Mouse (Mus musculus) neural tube, embryonic 12.5 days (tissue): Measurements from ENCODE around the gene Fam104a. TPM values are rescaled to one million over a fixed set of nuclear protein-coding genes. Genes with fewer than 3 reads are reported as not detected.
A peak's percentile ranks its signal among the peaks of the same experiment; 100 is the strongest.

Experiments used
- ATAC-seq: fragments of 200-750 bp; cut with Nextera tagmentation; 2 replicates; pipeline ENCODE4 v1.8.0; 2017; ENCODE audit warnings: low read depth, mild to moderate bottlenecking, moderate TSS enrichment, moderate library complexity; ENCODE audit not compliant: low FRiP score
- H3K27ac ChIP-seq: fragments of 300-500 bp; sonication (generic); 2 replicates; pipeline ENCODE4 v1.5.1; 2016
- H3K27me3 ChIP-seq: fragments of 300-500 bp; sonication (generic); replicated peaks from 2 replicates; pipeline ENCODE4 v1.6.1; 2016; ENCODE audit warnings: mild to moderate bottlenecking
- H3K36me3 ChIP-seq: fragments of 300-500 bp; sonication (generic); 2 replicates; pipeline ENCODE4 v1.6.1; 2016; ENCODE audit warnings: mild to moderate bottlenecking
- H3K4me1 ChIP-seq: fragments of 300-500 bp; sonication (generic); 2 replicates; pipeline ENCODE4 v1.6.1; 2016
- H3K4me2 ChIP-seq: fragments of 300-500 bp; sonication (generic); replicated peaks from 2 replicates; pipeline ENCODE4 v1.6.1; 2016; ENCODE audit warnings: mild to moderate bottlenecking
- H3K4me3 ChIP-seq: fragments of 300-500 bp; sonication (generic); 2 replicates; pipeline ENCODE4 v1.5.1; 2016
- H3K9ac ChIP-seq: fragments of 300-500 bp; sonication (generic); 2 replicates; pipeline ENCODE4 v1.6.1; 2016; ENCODE audit warnings: mild to moderate bottlenecking
- H3K9me3 ChIP-seq: fragments of 300-500 bp; sonication (generic); 2 replicates; pipeline ENCODE4 v1.6.1; 2016; ENCODE audit warnings: mild to moderate bottlenecking
- WGBS: fragments of 180-500 bp; shearing (Covaris S2); methylation state at CpG from one replicate; pipeline ENCODE4 v1.1.7; 2016; 5-methylcytosine and 5-hydroxymethylcytosine counted together
- polyA plus RNA-seq: library from polyadenylated mRNA; unstranded; fragments of >200 nt; fragmentation: Nextera tagmentation; extraction: Ambion mirVana; gene quantifications from 2 replicates; pipeline ENCODE4 v1.2.1, GENCODE M21; 2016

Gene Fam104a
- 49.9 and 51.0 TPM in 2 replicates for polyA plus RNA-seq

- H3K27ac ChIP-seq, result peak within 1 kb of the TSS; percentile 79
- WGBS, result under 1% methylated on average over 70 of the region's 73 CpGs
- H3K4me3 ChIP-seq, result peak within 1 kb of the TSS; percentile 87
- H3K4me2 ChIP-seq, result peak within 1 kb of the TSS; percentile 90
- H3K9me3 ChIP-seq, result no peaks in the 10 kb centered on the region
- H3K4me1 ChIP-seq, result peaks cover 40% of the 10 kb centered on the region
- peak; percentile 94 for ATAC-seq
- H3K9ac ChIP-seq, result peak within 1 kb of the TSS; percentile 81
- H3K27me3 ChIP-seq, result no peaks in the 10 kb centered on the region
- peaks cover 15% of the 10 kb centered on the region for H3K36me3 ChIP-seq
Observed at GRCm38 (mm10) chr11:113683957-113684706, at the start of gene Fam104a, which contains the start of gene D11Wsu47e. Gene Fam104a (minus strand): TSS chr11:113684155. Gene D11Wsu47e (plus strand): TSS chr11:113684412.

- peaks cover 24% of the 10 kb centered on the region for H3K36me3 ChIP-seq
- 0 out of 2 replicates have a peak overlapping the region, but pooled peaks have one; percentile 21 for H3K9ac ChIP-seq
- H3K9me3 ChIP-seq, result no peaks in the 10 kb centered on the region
- no peak overlapping the region for H3K4me2 ChIP-seq
- ATAC-seq, result no peak
- H3K4me1 ChIP-seq, result peaks cover 45% of the 10 kb centered on the region
- no peaks in the 10 kb centered on the region for H3K27me3 ChIP-seq
- H3K27ac ChIP-seq, result no peak overlapping the region
- H3K4me3 ChIP-seq, result no peak overlapping the region
- WGBS, result 94% methylated on average over 10 of the region's 10 CpGs
Observed at GRCm38 (mm10) chr11:113731945-113732612, 48.1 kb upstream of the Fam104a start.

- H3K4me1 ChIP-seq, result peaks cover 47% of the 10 kb centered on the region
Observed at GRCm38 (mm10) chr11:113730879-113731278, 46.9 kb upstream of the Fam104a start.

GRCm38 (mm10) chr11:113729917-113730316 is 46.0 kb upstream of the Fam104a start:
- no peak overlapping the region for H3K4me3 ChIP-seq
- ATAC-seq, result no peak
- no peak overlapping the region for H3K4me2 ChIP-seq
- no peaks in the 10 kb centered on the region for H3K27me3 ChIP-seq
- no peak overlapping the region for H3K27ac ChIP-seq
- WGBS, result 71% methylated on average over 8 of the region's 8 CpGs
- peaks cover 46% of the 10 kb centered on the region for H3K36me3 ChIP-seq
- no peaks in the 10 kb centered on the region for H3K9me3 ChIP-seq
- no peak overlapping the region for H3K9ac ChIP-seq
- peaks cover 45% of the 10 kb centered on the region for H3K4me1 ChIP-seq

More at GRCm38 (mm10) chr11:113730879-113731278, 46.9 kb upstream of the Fam104a start:
- Histone ChIP-seq H3K9ac (no peak overlapping the region), H3K27ac (no peak overlapping the region), H3K9me3 (no peaks in the 10 kb centered on the region), H3K27me3 (no peaks in the 10 kb centered on the region), H3K4me3 (no peak overlapping the region), H3K4me2 (no peak overlapping the region), H3K36me3 (peaks cover 36% of the 10 kb centered on the region)
- no peak for ATAC-seq
- WGBS, result 80% methylated on average over 3 of the region's 3 CpGs

- H3K36me3 ChIP-seq, result peaks cover 49% of the 10 kb centered on the region
- no peak for ATAC-seq
- H3K27ac ChIP-seq, result no peak overlapping the region
- 81% methylated on average over 21 of the region's 21 CpGs for WGBS
- no peak overlapping the region for H3K4me2 ChIP-seq
- H3K4me3 ChIP-seq, result no peak overlapping the region
- H3K9ac ChIP-seq, result no peak overlapping the region
- H3K9me3 ChIP-seq, result no peaks in the 10 kb centered on the region
- peaks cover 39% of the 10 kb centered on the region for H3K4me1 ChIP-seq
- no peaks in the 10 kb centered on the region for H3K27me3 ChIP-seq
Observed at GRCm38 (mm10) chr11:113729239-113729638, 45.3 kb upstream of the Fam104a start.

- ATAC-seq, result no peak
- H3K9ac ChIP-seq, result no peak overlapping the region
- WGBS, result 73% methylated on average over 6 of the region's 6 CpGs
- no peak overlapping the region for H3K4me2 ChIP-seq
- no peak overlapping the region for H3K27ac ChIP-seq
- no peak overlapping the region for H3K4me3 ChIP-seq
- no peaks in the 10 kb centered on the region for H3K27me3 ChIP-seq
- H3K9me3 ChIP-seq, result no peaks in the 10 kb centered on the region
- H3K4me1 ChIP-seq, result peaks cover 28% of the 10 kb centered on the region
- H3K36me3 ChIP-seq, result peaks cover 49% of the 10 kb centered on the region
Observed at GRCm38 (mm10) chr11:113727992-113728391, 44.0 kb upstream of the Fam104a start.

GRCm38 (mm10) chr11:113726994-113727888 is 43.3 kb upstream of the Fam104a start:
- no peaks in the 10 kb centered on the region for H3K27me3 ChIP-seq
- no peak for ATAC-seq
- H3K4me1 ChIP-seq, result peaks cover 28% of the 10 kb centered on the region
- H3K27ac ChIP-seq, result no peak overlapping the region
- 84% methylated on average over 14 of the region's 14 CpGs for WGBS
- no peak overlapping the region for H3K4me3 ChIP-seq
- no peak overlapping the region for H3K9ac ChIP-seq
- H3K36me3 ChIP-seq, result peaks cover 49% of the 10 kb centered on the region
- no peak overlapping the region for H3K4me2 ChIP-seq
- H3K9me3 ChIP-seq, result no peaks in the 10 kb centered on the region

- WGBS, result 64% methylated on average over 4 of the region's 4 CpGs
- Histone ChIP-seq H3K9me3 (no peaks in the 10 kb centered on the region), H3K4me2 (no peak overlapping the region), H3K4me3 (no peak overlapping the region), H3K36me3 (peaks cover 49% of the 10 kb centered on the region), H3K27me3 (no peaks in the 10 kb centered on the region), H3K27ac (no peak overlapping the region), H3K4me1 (peaks cover 28% of the 10 kb centered on the region), H3K9ac (no peak overlapping the region)
- no peak for ATAC-seq
Observed at GRCm38 (mm10) chr11:113725235-113726048, 41.5 kb upstream of the Fam104a start.

GRCm38 (mm10) chr11:113722405-113723090 is 38.6 kb upstream of the Fam104a start:
- no peak overlapping the region for H3K27ac ChIP-seq
- WGBS, result 71% methylated on average over 14 of the region's 14 CpGs

GRCm38 (mm10) chr11:113717767-113718424 is 33.9 kb upstream of the Fam104a start:
- Histone ChIP-seq H3K9me3 (no peaks in the 10 kb centered on the region), H3K4me1 (no peaks in the 10 kb centered on the region; the same call in 1 of the 2 replicates), H3K4me2 (no peak overlapping the region), H3K4me3 (no peak overlapping the region), H3K9ac (no peak overlapping the region), H3K27me3 (no peaks in the 10 kb centered on the region), H3K36me3 (no peaks in the 10 kb centered on the region), H3K27ac (no peak overlapping the region)
- 57% methylated on average over 16 of the region's 16 CpGs for WGBS
- ATAC-seq, result no peak

More at GRCm38 (mm10) chr11:113722405-113723090, 38.6 kb upstream of the Fam104a start:
- peaks cover 10% of the 10 kb centered on the region for H3K4me1 ChIP-seq
- H3K4me3 ChIP-seq, result no peak overlapping the region
- H3K36me3 ChIP-seq, result peaks cover 30% of the 10 kb centered on the region
- ATAC-seq, result no peak
- no peak overlapping the region for H3K9ac ChIP-seq
- H3K9me3 ChIP-seq, result no peaks in the 10 kb centered on the region
- no peaks in the 10 kb centered on the region for H3K27me3 ChIP-seq
- no peak overlapping the region for H3K4me2 ChIP-seq
